In the genomic region with DNA sequence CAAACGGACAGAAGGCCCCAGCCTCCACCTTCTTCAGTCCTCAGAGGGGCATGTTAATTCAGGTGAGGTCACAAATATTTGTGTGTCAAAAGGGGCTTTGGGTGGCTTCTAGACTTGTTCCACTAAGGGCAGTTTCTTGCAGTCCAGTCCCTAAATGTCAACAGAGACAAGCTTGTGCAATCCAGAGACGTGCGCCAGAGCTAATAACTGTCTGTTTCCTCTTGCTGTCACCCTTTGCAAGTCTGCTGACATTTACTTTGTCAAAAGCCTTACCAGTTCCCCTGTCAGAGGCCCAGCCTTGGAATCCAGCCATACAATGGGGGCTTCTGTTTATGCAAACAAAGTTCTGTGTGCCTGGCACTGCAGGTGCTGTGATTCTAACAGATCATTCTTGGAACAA, we compare ENCODE assay signal across 14 mouse cellular contexts.
A peak's percentile ranks its signal among the peaks of the same experiment; 100 is the strongest.
DNase-seq lines count a peak whose midpoint lies in the region; ATAC-seq and TF ChIP-seq lines count a peak whose summit lies in the region.
"Had no signal": no experiment of that assay in that cellular context is flagged by ENCODE, and none has a peak within 500 bp of the region (broad histone marks: within the 10 kb centered on the region; RNA-seq: fewer than 3 reads in every experiment).

No protein-coding gene starts in this region.

- H3K4me2 ChIP-seq in kidney, postnatal 0 days (ENCODE audit: low read length): no peak overlapping the region
- H3K4me2 ChIP-seq in liver, embryonic 11.5 days: no peak overlapping the region
- no peak overlapping the region for H3K4me2 ChIP-seq in intestine, embryonic 16.5 days (ENCODE audit: low read depth, low read length)
- H3K4me2 ChIP-seq: forebrain, embryonic 15.5 days; hindbrain, embryonic 14.5 days; limb, embryonic 12.5 days had no signal

- peak; percentile 8 for DNase-seq in adrenal gland, postnatal 14 days
- DNase-seq in adrenal gland, adult 8-10 months: no peak
- peak; percentile 16 for DNase-seq in kidney, postnatal 0 days (ENCODE audit: low spot score)
- no peak for DNase-seq in kidney, postnatal 14 days
- DNase-seq in liver, embryonic 11.5 days (ENCODE audit: low spot score): no peak
- DNase-seq in layer of hippocampus, postnatal 10 days (ENCODE audit: low spot score in 2 of 2): no peak

- H3K4me1 ChIP-seq in kidney, postnatal 0 days (replicated peaks; ENCODE audit: insufficient read depth, low read length): peaks cover 11% of the 10 kb centered on the region
- H3K4me1 ChIP-seq in liver, embryonic 11.5 days (replicated peaks; ENCODE audit: control insufficient read depth, insufficient read depth, low read length): no peaks in the 10 kb centered on the region; the same call in 1 of the 2 replicates
- H3K4me1 ChIP-seq in intestine, embryonic 16.5 days (ENCODE audit: control insufficient read depth, insufficient read depth, low read length): no peaks in the 10 kb centered on the region
- H3K4me1 ChIP-seq: forebrain, embryonic 15.5 days had no signal

- WGBS in kidney, postnatal 0 days: 54% methylated on average over 3 of the region's 3 CpGs
- WGBS in liver, embryonic 11.5 days: 48% methylated on average over 3 of the region's 3 CpGs
- 37% methylated on average over 3 of the region's 3 CpGs for WGBS in intestine, embryonic 16.5 days

- no peaks in the 10 kb centered on the region for H3K9me3 ChIP-seq in kidney, postnatal 0 days (replicated peaks; ENCODE audit: low read length)
- H3K9me3 ChIP-seq in liver, embryonic 11.5 days (ENCODE audit: control insufficient read depth, low read length): no peaks in the 10 kb centered on the region
- H3K9me3 ChIP-seq in intestine, embryonic 16.5 days (ENCODE audit: control insufficient read depth, low read length): no peaks in the 10 kb centered on the region
- H3K9me3 ChIP-seq: forebrain, embryonic 15.5 days; limb, embryonic 12.5 days had no signal

- H3K27me3 ChIP-seq in kidney, postnatal 0 days (ENCODE audit: insufficient read depth, low read length): no peaks in the 10 kb centered on the region
- no peaks in the 10 kb centered on the region for H3K27me3 ChIP-seq in liver, embryonic 11.5 days (replicated peaks; ENCODE audit: control insufficient read depth, insufficient read depth, low read length)
- no peaks in the 10 kb centered on the region for H3K27me3 ChIP-seq in intestine, embryonic 16.5 days (replicated peaks; ENCODE audit: control insufficient read depth, insufficient read depth, low read length)
- H3K27me3 ChIP-seq: forebrain, embryonic 15.5 days; limb, embryonic 12.5 days had no signal

- no peak overlapping the region for H3K4me3 ChIP-seq in kidney, postnatal 0 days (replicated peaks; ENCODE audit: low read depth, low read length)
- no peak overlapping the region for H3K4me3 ChIP-seq in liver, embryonic 11.5 days (ENCODE audit: low read depth, low read length)
- no peak overlapping the region for H3K4me3 ChIP-seq in intestine, embryonic 16.5 days (ENCODE audit: low read length)
- H3K4me3 ChIP-seq: forebrain, embryonic 15.5 days; layer of hippocampus, adult 2 months; limb, embryonic 12.5 days had no signal

- no peak overlapping the region for H3K9ac ChIP-seq in kidney, postnatal 0 days (ENCODE audit: low read depth, low read length)
- no peak overlapping the region for H3K9ac ChIP-seq in liver, embryonic 11.5 days (ENCODE audit: low read depth, low read length)
- no peak overlapping the region for H3K9ac ChIP-seq in intestine, embryonic 16.5 days (ENCODE audit: low read depth, low read length)
- H3K9ac ChIP-seq: forebrain, embryonic 15.5 days; hindbrain, embryonic 14.5 days; limb, embryonic 12.5 days had no signal

- no peak for TF ChIP-seq CTCF in kidney, postnatal 0 days (IDR thresholded peaks at IDR 0.05; ENCODE audit: low read depth)

- H3K36me3 ChIP-seq in kidney, postnatal 0 days (ENCODE audit: insufficient read depth, low read length): no peaks in the 10 kb centered on the region
- H3K36me3 ChIP-seq in liver, embryonic 11.5 days (ENCODE audit: control insufficient read depth, insufficient read depth, low read length): no peaks in the 10 kb centered on the region
- H3K36me3 ChIP-seq in intestine, embryonic 16.5 days (ENCODE audit: control insufficient read depth, insufficient read depth, low read length): no peaks in the 10 kb centered on the region
- H3K36me3 ChIP-seq: forebrain, embryonic 15.5 days; limb, embryonic 12.5 days had no signal

- ATAC-seq in kidney, postnatal 0 days (replicated peaks; ENCODE audit: low FRiP score, low read depth): no peak
- peak; percentile 29; the same call in 1 of the 2 replicates for ATAC-seq in liver, embryonic 11.5 days (replicated peaks; ENCODE audit: low FRiP score)
- ATAC-seq in megakaryocyte progenitor cell, adult 5-6 weeks (replicated peaks; ENCODE audit: poor library complexity): peak; percentile 79
- ATAC-seq in intestine, embryonic 16.5 days: no peak
- ATAC-seq: activated CD4-positive, CD25-positive, alpha-beta regulatory T cell, adult 4 months; forebrain, embryonic 15.5 days; midbrain, embryonic 16.5 days had no signal

- no peak overlapping the region for H3K27ac ChIP-seq in kidney, postnatal 0 days
- no peak overlapping the region for H3K27ac ChIP-seq in liver, embryonic 11.5 days (ENCODE audit: low read depth, low read length)
- H3K27ac ChIP-seq in intestine, embryonic 16.5 days (ENCODE audit: low read length): no peak overlapping the region
- H3K27ac ChIP-seq: forebrain, embryonic 15.5 days; hindbrain, embryonic 14.5 days; layer of hippocampus, adult 2 months; limb, embryonic 12.5 days had no signal

Comparison
In these comparisons a context has a peak if more than half of its experiments do, and no peak if none do; other contexts are left out.
1. DNase-seq: peak in adrenal gland, postnatal 14 days (single experiment) and kidney, postnatal 0 days (single experiment); none in adrenal gland, adult 8-10 months (single experiment), kidney, postnatal 14 days (single experiment), liver, embryonic 11.5 days (single experiment) and layer of hippocampus, postnatal 10 days (0 of 2).
2. ATAC-seq: peak in liver, embryonic 11.5 days (single experiment) and megakaryocyte progenitor cell, adult 5-6 weeks (single experiment); none in kidney, postnatal 0 days (single experiment) and intestine, embryonic 16.5 days (single experiment).